Mouse (Mus musculus): ENCODE measurements around the gene Abcc9. TPM values are rescaled to one million over a fixed set of nuclear protein-coding genes. Genes with fewer than 3 reads are reported as not detected.
"Not testable (repeated sequence)": the region's sequence is repeated elsewhere in the genome, so short reads cannot be mapped to it uniquely, and the experiment has no call there.

The Abcc9 gene
- polyA plus RNA-seq, 1 experiment from 2014 or later, result 2.8 TPM

DNA sequence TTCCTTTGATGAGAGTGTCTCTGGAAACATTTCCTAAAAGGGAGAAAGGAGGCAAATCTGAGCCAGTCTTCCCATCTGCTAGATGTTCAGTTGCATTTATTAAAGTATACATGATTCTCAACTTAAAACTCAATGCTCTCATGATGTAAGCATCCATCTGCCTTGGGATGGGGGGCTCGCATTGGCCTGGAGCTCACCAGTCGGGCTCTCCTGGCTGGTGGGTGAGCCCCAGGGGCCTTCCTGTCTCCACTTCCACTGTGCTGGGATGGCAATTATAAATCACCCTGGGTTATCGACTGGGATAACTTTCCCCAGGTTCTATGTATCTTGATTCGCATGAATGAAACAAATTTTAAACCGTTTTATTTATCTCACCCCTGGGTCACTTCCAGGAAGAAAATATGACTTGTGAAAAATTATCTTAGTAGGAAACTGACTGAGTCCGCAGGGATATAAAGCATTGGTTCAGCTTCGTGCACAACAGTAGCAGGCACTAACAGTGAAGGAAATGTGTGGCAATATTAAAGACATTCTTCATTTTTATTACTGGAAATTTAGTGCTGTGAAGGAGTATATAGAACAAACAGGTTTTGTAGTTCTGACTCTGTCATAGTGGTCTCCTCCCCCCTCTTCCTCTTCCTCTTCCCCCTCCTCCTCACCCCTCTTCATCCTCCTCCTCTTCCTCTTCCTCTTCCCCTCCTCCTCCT is 19.0 kb downstream of the Abcc9 start:
- Histone ChIP-seq H3K27ac (ENCODE audit: low read depth, low read length) (peak overlapping the region; percentile 17; the same call in 1 of the 2 replicates), H3K36me3 (ENCODE audit: control insufficient read depth, insufficient read depth, low read length) (no peaks in the 10 kb centered on the region), H3K27me3 (replicated peaks; ENCODE audit: control insufficient read depth, insufficient read depth, low read length) (no peaks in the 10 kb centered on the region), H3K4me3 (ENCODE audit: low read length) (no peak overlapping the region), H3K4me2 (ENCODE audit: low read length) (no peak overlapping the region), H3K9ac (ENCODE audit: low read depth, low read length) (no peak overlapping the region), H3K9me3 (ENCODE audit: control insufficient read depth, low read length) (no peaks in the 10 kb centered on the region), H3K4me1 (ENCODE audit: control insufficient read depth, insufficient read depth, low read depth, low read length) (no peaks in the 10 kb centered on the region)
- 0 out of 2 replicates have a peak, but pooled peaks have one; percentile 50 for ATAC-seq
- 74% methylated on average over 7 of the region's 7 CpGs for WGBS

DNA sequence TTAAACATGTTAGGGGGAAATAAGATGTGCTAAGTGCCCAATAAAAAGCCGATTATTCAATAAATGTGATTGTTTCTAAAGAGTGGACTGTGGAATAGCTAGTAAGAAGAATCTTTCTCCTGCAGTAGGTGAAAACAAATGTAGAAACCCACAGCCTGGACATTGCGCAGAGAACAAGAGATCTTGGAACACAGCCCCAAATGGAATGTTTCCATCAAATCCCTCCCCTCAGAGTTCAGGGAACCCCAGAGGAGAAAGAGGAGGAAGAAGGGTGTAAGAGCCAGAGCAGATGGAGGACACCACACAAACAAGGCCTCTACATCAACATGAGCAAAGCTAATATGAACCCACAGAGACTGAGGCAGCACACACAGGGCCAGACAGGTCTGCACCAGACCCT is 32.1 kb downstream of the Abcc9 start:
- no peak overlapping the region for H3K4me2 ChIP-seq (ENCODE audit: low read length)
- H3K9ac ChIP-seq (ENCODE audit: low read depth, low read length), result no peak overlapping the region
- no peak for ATAC-seq
- WGBS, result 91% methylated on average over 2 of the region's 2 CpGs
- H3K27me3 ChIP-seq (replicated peaks; ENCODE audit: control insufficient read depth, insufficient read depth, low read length), result no peaks in the 10 kb centered on the region
- no peak overlapping the region for H3K27ac ChIP-seq (ENCODE audit: low read depth, low read length)
- peaks cover 3% of the 10 kb centered on the region for H3K9me3 ChIP-seq (ENCODE audit: control insufficient read depth, low read length)
- H3K4me3 ChIP-seq (ENCODE audit: low read length), result no peak overlapping the region
- H3K36me3 ChIP-seq (ENCODE audit: control insufficient read depth, insufficient read depth, low read length), result no peaks in the 10 kb centered on the region
- H3K4me1 ChIP-seq (ENCODE audit: control insufficient read depth, insufficient read depth, low read depth, low read length), result no peaks in the 10 kb centered on the region

DNA sequence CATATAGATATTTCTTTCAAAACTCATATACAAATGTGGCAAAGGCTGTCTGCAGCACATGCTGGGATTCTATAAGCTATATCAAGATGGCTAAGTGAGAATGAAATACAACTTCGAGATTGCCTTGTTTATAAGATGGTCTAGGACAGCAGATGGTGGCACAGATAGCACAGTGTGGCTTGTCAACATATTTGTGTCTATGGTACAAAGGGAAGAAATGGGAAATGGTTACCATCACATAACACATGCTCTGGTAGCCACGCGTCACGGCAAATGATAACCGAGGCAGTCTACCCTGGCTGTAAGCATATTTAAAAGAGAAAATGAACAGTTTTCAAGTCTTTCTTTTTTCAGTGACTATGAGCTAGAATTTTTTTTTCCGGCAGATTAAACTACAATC is 32.8 kb downstream of the Abcc9 start:
- Histone ChIP-seq H3K27ac (ENCODE audit: low read depth, low read length) (no peak overlapping the region), H3K36me3 (ENCODE audit: control insufficient read depth, insufficient read depth, low read length) (no peaks in the 10 kb centered on the region), H3K27me3 (replicated peaks; ENCODE audit: control insufficient read depth, insufficient read depth, low read length) (no peaks in the 10 kb centered on the region), H3K4me1 (ENCODE audit: control insufficient read depth, insufficient read depth, low read depth, low read length) (no peaks in the 10 kb centered on the region), H3K4me2 (ENCODE audit: low read length) (no peak overlapping the region), H3K4me3 (ENCODE audit: low read length) (no peak overlapping the region), H3K9ac (ENCODE audit: low read depth, low read length) (no peak overlapping the region), H3K9me3 (ENCODE audit: control insufficient read depth, low read length) (peaks cover 3% of the 10 kb centered on the region)
- WGBS, result 98% methylated on average over 6 of the region's 6 CpGs
- ATAC-seq, result no peak

- Histone ChIP-seq H3K27ac (ENCODE audit: low read depth, low read length) (no peak overlapping the region), H3K36me3 (ENCODE audit: control insufficient read depth, insufficient read depth, low read length) (no peaks in the 10 kb centered on the region), H3K27me3 (replicated peaks; ENCODE audit: control insufficient read depth, insufficient read depth, low read length) (no peaks in the 10 kb centered on the region), H3K4me2 (ENCODE audit: low read length) (no peak overlapping the region), H3K4me3 (ENCODE audit: low read length) (no peak overlapping the region), H3K9me3 (ENCODE audit: control insufficient read depth, low read length) (peaks cover 3% of the 10 kb centered on the region), H3K4me1 (ENCODE audit: control insufficient read depth, insufficient read depth, low read depth, low read length) (no peaks in the 10 kb centered on the region), H3K9ac (ENCODE audit: low read depth, low read length) (no peak overlapping the region)
- WGBS, result 92% methylated on average over 6 of the region's 6 CpGs
- ATAC-seq, result no peak
These were observed 33.3 kb downstream of the Abcc9 start for GRCm38 (mm10) chr6:142668831-142669230.

GRCm38 (mm10) chr6:142668419-142668766 is 33.7 kb downstream of the Abcc9 start:
- 53% methylated on average over 1 of the region's 1 CpGs for WGBS
- no peak overlapping the region for H3K4me3 ChIP-seq (ENCODE audit: low read length)
- no peaks in the 10 kb centered on the region for H3K4me1 ChIP-seq (ENCODE audit: control insufficient read depth, insufficient read depth, low read depth, low read length)
- peaks cover 2% of the 10 kb centered on the region for H3K9me3 ChIP-seq (ENCODE audit: control insufficient read depth, low read length)
- no peak overlapping the region for H3K4me2 ChIP-seq (ENCODE audit: low read length)
- no peak overlapping the region for H3K9ac ChIP-seq (ENCODE audit: low read depth, low read length)
- H3K36me3 ChIP-seq (ENCODE audit: control insufficient read depth, insufficient read depth, low read length), result no peaks in the 10 kb centered on the region
- no peak for ATAC-seq
- H3K27me3 ChIP-seq (replicated peaks; ENCODE audit: control insufficient read depth, insufficient read depth, low read length), result no peaks in the 10 kb centered on the region
- no peak overlapping the region for H3K27ac ChIP-seq (ENCODE audit: low read depth, low read length)

- H3K4me2 ChIP-seq (ENCODE audit: low read length), result no peak overlapping the region
- no peaks in the 10 kb centered on the region for H3K9me3 ChIP-seq (ENCODE audit: control insufficient read depth, low read length)
- 79% methylated on average over 7 of the region's 7 CpGs for WGBS
- no peak overlapping the region for H3K9ac ChIP-seq (ENCODE audit: low read depth, low read length)
- no peaks in the 10 kb centered on the region for H3K27me3 ChIP-seq (replicated peaks; ENCODE audit: control insufficient read depth, insufficient read depth, low read length)
- H3K4me1 ChIP-seq (ENCODE audit: control insufficient read depth, insufficient read depth, low read depth, low read length), result no peaks in the 10 kb centered on the region
- H3K36me3 ChIP-seq (ENCODE audit: control insufficient read depth, insufficient read depth, low read length), result no peaks in the 10 kb centered on the region
- no peak overlapping the region for H3K27ac ChIP-seq (ENCODE audit: low read depth, low read length)
- no peak overlapping the region for H3K4me3 ChIP-seq (ENCODE audit: low read length)
- ATAC-seq, result no peak
These were observed 34.3 kb downstream of the Abcc9 start for GRCm38 (mm10) chr6:142667701-142668418.

DNA sequence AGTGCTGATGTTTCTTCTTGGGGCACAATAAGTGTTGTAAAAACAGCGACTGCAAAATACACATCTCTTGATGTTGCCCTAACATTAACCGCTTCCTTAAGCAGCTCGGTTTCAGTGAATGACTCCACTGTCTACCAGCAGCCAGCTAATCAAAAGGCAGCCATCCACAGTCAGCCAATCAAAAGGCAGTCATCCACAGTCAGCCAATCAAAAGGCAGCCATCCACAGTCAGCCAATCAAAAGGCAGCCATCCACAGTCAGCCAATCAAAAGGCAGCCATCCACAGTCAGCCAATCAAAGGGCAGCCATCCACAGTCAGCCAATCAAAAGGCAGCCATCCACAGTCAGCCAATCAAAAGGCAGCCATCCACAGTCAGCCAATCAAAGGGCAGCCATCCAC is 40.1 kb downstream of the Abcc9 start:
- not testable (repeated sequence) for H3K4me1 ChIP-seq (ENCODE audit: control insufficient read depth, insufficient read depth, low read depth, low read length); H3K4me3 ChIP-seq (ENCODE audit: low read length); H3K36me3 ChIP-seq (ENCODE audit: control insufficient read depth, insufficient read depth, low read length); H3K27ac ChIP-seq (ENCODE audit: low read depth, low read length); H3K9ac ChIP-seq (ENCODE audit: low read depth, low read length); H3K9me3 ChIP-seq (ENCODE audit: control insufficient read depth, low read length); H3K27me3 ChIP-seq (replicated peaks; ENCODE audit: control insufficient read depth, insufficient read depth, low read length); ATAC-seq; H3K4me2 ChIP-seq (ENCODE audit: low read length)
- 96% methylated on average over 3 of the region's 3 CpGs for WGBS

DNA sequence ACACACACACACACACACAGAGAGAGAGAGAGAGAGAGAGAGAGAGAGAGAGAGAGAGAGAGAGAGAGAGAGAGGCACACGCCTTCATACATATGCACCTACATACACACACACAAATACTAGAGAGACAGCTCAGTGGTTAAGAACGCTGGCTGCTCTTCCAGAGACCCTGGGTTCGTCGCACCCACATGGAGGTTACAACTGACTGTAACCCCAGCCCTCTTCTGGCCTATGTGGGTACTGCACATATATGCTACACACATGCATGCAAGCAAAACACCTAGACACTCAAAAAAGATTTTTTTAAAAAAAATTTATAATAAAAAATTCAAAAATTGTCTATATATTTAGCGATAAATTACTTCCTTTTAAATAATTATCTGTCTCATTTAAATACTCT is 43.1 kb downstream of the Abcc9 start:
- 64% methylated on average over 5 of the region's 5 CpGs for WGBS
- H3K27ac ChIP-seq (ENCODE audit: low read depth, low read length), result no peak overlapping the region

GRCm38 (mm10) chr6:142654561-142654960 is 47.6 kb downstream of the Abcc9 start:
- Histone ChIP-seq H3K4me1 (ENCODE audit: control insufficient read depth, insufficient read depth, low read depth, low read length) (no peaks in the 10 kb centered on the region), H3K4me2 (ENCODE audit: low read length) (no peak overlapping the region), H3K27me3 (replicated peaks; ENCODE audit: control insufficient read depth, insufficient read depth, low read length) (no peaks in the 10 kb centered on the region), H3K27ac (ENCODE audit: low read depth, low read length) (no peak overlapping the region), H3K36me3 (ENCODE audit: control insufficient read depth, insufficient read depth, low read length) (no peaks in the 10 kb centered on the region), H3K4me3 (ENCODE audit: low read length) (no peak overlapping the region), H3K9me3 (ENCODE audit: control insufficient read depth, low read length) (no peaks in the 10 kb centered on the region), H3K9ac (ENCODE audit: low read depth, low read length) (no peak overlapping the region)
- WGBS, result 68% methylated on average over 5 of the region's 5 CpGs
- ATAC-seq, result no peak

More for the DNA sequence above, 43.1 kb downstream of the Abcc9 start:
- Histone ChIP-seq H3K4me2 (ENCODE audit: low read length) (no peak overlapping the region), H3K9ac (ENCODE audit: low read depth, low read length) (no peak overlapping the region), H3K9me3 (ENCODE audit: control insufficient read depth, low read length) (no peaks in the 10 kb centered on the region), H3K27me3 (replicated peaks; ENCODE audit: control insufficient read depth, insufficient read depth, low read length) (no peaks in the 10 kb centered on the region), H3K4me3 (ENCODE audit: low read length) (no peak overlapping the region), H3K36me3 (ENCODE audit: control insufficient read depth, insufficient read depth, low read length) (no peaks in the 10 kb centered on the region), H3K4me1 (ENCODE audit: control insufficient read depth, insufficient read depth, low read depth, low read length) (no peaks in the 10 kb centered on the region)
- ATAC-seq, result no peak
